In the genomic region with DNA sequence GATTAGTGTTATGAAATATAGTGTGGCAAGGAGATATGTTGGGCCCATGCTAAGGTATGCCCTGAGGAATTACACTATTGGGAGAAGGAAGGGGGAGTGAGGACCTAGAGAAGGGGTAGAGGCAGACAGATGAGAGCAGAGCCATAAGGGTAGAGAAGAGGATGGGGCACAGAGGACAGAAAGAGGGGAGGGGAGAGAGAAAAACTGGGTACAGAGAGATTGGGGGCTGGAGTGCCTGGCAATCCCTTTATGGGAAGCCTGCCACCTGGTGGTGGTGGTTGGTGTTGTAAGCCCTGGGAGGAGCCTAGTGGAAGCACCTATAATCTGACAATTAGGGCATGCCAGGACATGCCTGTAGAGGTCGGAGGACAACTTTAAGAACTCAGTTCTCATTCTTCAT, we compare ENCODE assay signal across 8 mouse cellular contexts. TPM values are rescaled to one million over a fixed set of nuclear protein-coding genes. Genes with fewer than 3 reads are reported as not detected.
DNase-seq lines count a peak whose midpoint lies in the region; ATAC-seq and TF ChIP-seq lines count a peak whose summit lies in the region.

No protein-coding gene starts in this region.

- peaks cover 26% of the 10 kb centered on the region for H3K4me1 ChIP-seq in bone marrow macrophage, adult 2 months (ENCODE audit: control insufficient read depth, insufficient read depth, low read length)
- no peaks in the 10 kb centered on the region for H3K4me1 ChIP-seq in neural tube, embryonic 15.5 days
- no peaks in the 10 kb centered on the region for H3K4me1 ChIP-seq in testis, adult 2 months (ENCODE audit: control insufficient read depth, insufficient read depth, low read length)

- peaks cover 16% of the 10 kb centered on the region for H3K36me3 ChIP-seq in neural tube, embryonic 15.5 days
- no peaks in the 10 kb centered on the region for H3K36me3 ChIP-seq in testis, adult 2 months (ENCODE audit: control insufficient read depth, insufficient read depth, low read length)

- no peak overlapping the region for H3K4me2 ChIP-seq in neural tube, embryonic 15.5 days

- no peak overlapping the region for H3K4me3 ChIP-seq in bone marrow macrophage, adult 2 months (ENCODE audit: insufficient read depth, low read length)
- no peak overlapping the region for H3K4me3 ChIP-seq in neural tube, embryonic 15.5 days (replicated peaks)
- H3K4me3 ChIP-seq in testis, adult 2 months (ENCODE audit: control insufficient read depth, low read depth, low read length), result no peak overlapping the region

- no peak overlapping the region for H3K27ac ChIP-seq in bone marrow macrophage, adult 2 months (ENCODE audit: insufficient read depth, low read depth, low read length)
- no peak overlapping the region for H3K27ac ChIP-seq in neural tube, embryonic 15.5 days (replicated peaks)
- H3K27ac ChIP-seq in testis, adult 2 months (ENCODE audit: control insufficient read depth, insufficient read depth, low read depth, low read length), result no peak overlapping the region

- peak; percentile 80 for TF ChIP-seq CTCF in bone marrow macrophage, adult 2 months (IDR thresholded peaks at IDR 0.05; ENCODE audit: low read depth, low read length)
- TF ChIP-seq CTCF in testis, adult 2 months (IDR thresholded peaks at IDR 0.05; ENCODE audit: control insufficient read depth, insufficient read depth, insufficient replicate concordance, low read depth, low read length), result peak; percentile 68; the same call in 1 of the 2 replicates

- no peaks in the 10 kb centered on the region for H3K27me3 ChIP-seq in neural tube, embryonic 15.5 days (replicated peaks)
- no peaks in the 10 kb centered on the region for H3K27me3 ChIP-seq in testis, adult 2 months (ENCODE audit: control insufficient read depth, insufficient read depth, low read length)

- H3K9ac ChIP-seq in neural tube, embryonic 15.5 days (replicated peaks), result no peak overlapping the region

- TF ChIP-seq POLR2A in bone marrow macrophage, adult 2 months (IDR thresholded peaks at IDR 0.05; ENCODE audit: borderline replicate concordance, low read depth, low read length), result no peak
- no peak for TF ChIP-seq POLR2A in testis, adult 2 months (IDR thresholded peaks at IDR 0.05; ENCODE audit: control insufficient read depth, low read depth, low read length)

- no peaks in the 10 kb centered on the region for H3K9me3 ChIP-seq in neural tube, embryonic 15.5 days (replicated peaks)

- 24% methylated on average over 1 of the region's 1 CpGs for WGBS in neural tube, embryonic 15.5 days

- DNase-seq in CD8-positive naive resting alpha-beta T cell, adult 2 months (ENCODE audit: low read depth in 2 of 2, low spot score in 2 of 2), result peak; percentile 86 to 92
- DNase-seq in fibroblast of lung, adult 2 months (ENCODE audit: low read depth), result peak; percentile 43
- peak; percentile 27 for DNase-seq in heart, postnatal 25 days (ENCODE audit: low spot score)
- DNase-seq in kidney, postnatal 4 days, result peak; percentile 88 to 90
- peak; percentile 73 to 83 for DNase-seq in lung, adult 18-20 months

- intact Hi-C loops in heart, postnatal 25 days (cut with DNase I), result loop anchor here (1.0 to 2.0 kb wide), 2 partner anchors 46 to 162 kb away; no protein-coding TSS in a partner anchor

- ATAC-seq in neural tube, embryonic 15.5 days (ENCODE audit: low FRiP score), result peak; percentile 50; the same call in 1 of the 2 replicates

RNA-seq across cellular contexts. Expression of a gene that starts 39.4 kb away (rescaled TPM):
- 17.0 and 24.4 TPM in 2 replicates for polyA plus RNA-seq in bone marrow macrophage, adult 2 months (2012; ENCODE audit: insufficient read depth, insufficient read length, missing spikeins)
- total RNA-seq in heart, postnatal 25 days (2021), result 10 to 100 TPM; 11.9 to 12.0 TPM
- 12.2 and 13.4 TPM in 2 replicates for polyA plus RNA-seq in neural tube, embryonic 15.5 days (2015; fragmentation: Nextera tagmentation; extraction: Ambion mirVana)
- polyA plus RNA-seq in testis, adult 2 months (2012; rRNA removed), result 3.9 and 4.1 TPM in 2 replicates

RNA-seq across cellular contexts. Expression of a gene that starts 47.0 kb away (rescaled TPM):
- polyA plus RNA-seq in bone marrow macrophage, adult 2 months (2012; ENCODE audit: insufficient read depth, insufficient read length, missing spikeins), result 2.3 and 3.7 TPM in 2 replicates
- total RNA-seq in heart, postnatal 25 days (2021), result 1 to 10 TPM; 8.4 to 8.8 TPM
- polyA plus RNA-seq in neural tube, embryonic 15.5 days (2015; fragmentation: Nextera tagmentation; extraction: Ambion mirVana), result 5.3 and 6.3 TPM in 2 replicates
- polyA plus RNA-seq in testis, adult 2 months (2012; rRNA removed), result 1.4 and 1.6 TPM in 2 replicates

Comparison
In these comparisons a context has a peak if more than half of its experiments do, and no peak if none do; other contexts are left out.
1. DNase-seq: peak in every context shown above with its lines; median percentile 89 in CD8-positive naive resting alpha-beta T cell, adult 2 months; 89 in kidney, postnatal 4 days; 78 in lung, adult 18-20 months; 43 in fibroblast of lung, adult 2 months; 27 in heart, postnatal 25 days.